Mouse (Mus musculus): ENCODE results near the gene Plac9a.
"Not testable (repeated sequence)": the region's sequence is repeated elsewhere in the genome, so short reads cannot be mapped to it uniquely, and the experiment has no call there.

The Plac9a gene

GRCm38 (mm10) chr14:25863721-25864120 lies 39.2 kb downstream of the Plac9a start:
- DNase-seq = no peak

DNA sequence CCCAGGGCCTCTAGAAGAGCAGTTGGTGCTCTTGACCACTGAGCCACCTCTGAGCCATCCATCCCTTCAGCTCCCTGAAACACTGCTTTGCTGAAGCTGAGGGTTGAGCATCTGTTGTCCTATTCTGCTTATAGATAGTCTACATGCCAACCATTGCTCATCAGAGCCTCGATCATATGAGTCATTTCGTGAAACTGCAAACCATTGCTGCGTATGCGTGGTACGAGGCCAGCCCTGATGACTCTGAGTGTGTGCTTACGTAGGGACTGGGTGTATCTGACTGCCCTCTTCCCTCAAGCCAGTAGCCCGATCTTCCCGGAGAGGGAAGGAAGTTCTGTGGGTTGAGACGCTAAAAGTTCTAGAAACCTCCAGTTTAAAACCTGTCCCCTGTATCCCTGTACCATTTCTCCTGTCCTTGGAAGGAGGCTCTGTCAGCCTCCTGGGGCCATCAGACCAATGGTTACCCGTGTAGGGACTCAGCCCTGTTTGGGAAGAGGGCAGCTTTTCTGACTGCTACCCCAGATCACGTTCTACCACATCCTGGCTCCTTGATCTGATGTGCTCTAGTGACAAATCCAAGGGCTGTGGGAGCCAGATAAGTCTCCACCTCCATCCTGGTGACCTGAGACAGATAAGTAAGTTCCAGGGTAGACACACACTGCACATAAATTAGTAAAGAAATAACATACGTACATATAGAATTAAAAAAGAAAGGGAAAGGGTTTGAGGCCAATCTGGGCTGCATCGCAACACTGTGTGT lies 40.9 kb downstream of the Plac9a start:
- DNase-seq = no peak

- DNase-seq = no peak
Observed at GRCm38 (mm10) chr14:25857940-25858339, 45.0 kb downstream of the Plac9a start.

- no peak for DNase-seq
Observed at GRCm38 (mm10) chr14:25857168-25857621, 45.7 kb downstream of the Plac9a start.

- peak; percentile 92 for DNase-seq
Observed at GRCm38 (mm10) chr14:25855241-25855885, 47.5 kb downstream of the Plac9a start.

DNA sequence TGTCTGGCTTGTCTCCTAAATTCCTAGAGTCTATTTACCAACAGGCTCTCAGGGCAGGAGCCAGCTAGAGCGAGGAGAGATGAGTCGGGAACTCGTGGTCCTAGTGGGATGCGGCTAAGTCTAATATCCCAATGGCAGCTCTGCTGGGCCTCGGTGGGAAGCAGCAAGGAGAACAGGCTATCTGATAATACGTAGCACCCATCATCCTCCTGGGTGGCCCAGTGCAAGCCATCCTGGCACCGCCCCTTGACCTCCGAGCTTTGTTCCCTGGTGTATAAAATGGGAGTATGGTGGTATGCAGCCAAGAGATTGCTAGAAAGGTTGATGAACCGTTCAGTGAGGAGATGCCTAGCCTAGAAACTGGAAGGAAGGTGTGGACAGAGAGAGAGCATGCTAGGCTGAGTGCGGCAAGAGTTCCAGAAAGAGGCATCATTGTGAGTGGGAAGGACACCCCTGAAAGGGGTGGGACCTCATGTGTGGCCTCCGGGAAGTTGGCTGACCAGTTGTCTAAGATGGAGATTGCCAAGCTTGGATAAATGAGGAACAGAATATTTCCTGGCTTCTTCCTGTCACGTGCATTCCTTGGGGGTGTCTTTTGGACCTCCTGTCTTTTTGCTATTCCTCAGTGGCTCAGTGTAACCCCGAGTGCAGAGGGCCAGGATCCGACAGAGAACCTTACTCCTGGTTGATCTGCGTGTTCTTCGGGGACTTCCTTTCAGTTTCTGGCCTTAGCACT lies 49.0 kb downstream of the Plac9a start:
- DNase-seq = peak; percentile 97

GRCm38 (mm10) chr14:25853295-25853694 lies 49.6 kb downstream of the Plac9a start:
- peak; percentile 81 for DNase-seq

GRCm38 (mm10) chr14:25852121-25852561 lies 50.8 kb downstream of the Plac9a start:
- peak; percentile 92 for DNase-seq

DNA sequence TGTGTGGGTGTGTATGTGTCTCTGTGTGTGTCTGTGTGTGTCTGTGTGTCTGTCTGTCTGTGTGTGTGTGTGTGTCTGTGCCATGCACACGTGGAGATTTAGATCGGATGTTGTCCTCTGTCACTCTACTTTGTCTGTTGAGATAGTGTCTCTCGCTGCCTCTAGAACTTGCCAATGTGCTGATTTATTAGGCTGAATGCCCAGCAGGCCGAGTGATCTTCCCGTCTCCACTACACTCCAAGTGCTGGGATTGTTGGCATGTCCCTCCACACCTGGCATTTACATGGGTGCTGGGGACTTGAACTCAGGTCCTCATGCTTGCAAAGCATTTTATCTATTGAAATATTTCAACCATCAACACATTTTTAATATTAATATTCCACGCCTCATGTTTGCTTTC lies 51.7 kb downstream of the Plac9a start:
- peak; percentile 91 for DNase-seq

GRCm38 (mm10) chr14:25850433-25850832 lies 52.5 kb downstream of the Plac9a start:
- DNase-seq = no peak

DNA sequence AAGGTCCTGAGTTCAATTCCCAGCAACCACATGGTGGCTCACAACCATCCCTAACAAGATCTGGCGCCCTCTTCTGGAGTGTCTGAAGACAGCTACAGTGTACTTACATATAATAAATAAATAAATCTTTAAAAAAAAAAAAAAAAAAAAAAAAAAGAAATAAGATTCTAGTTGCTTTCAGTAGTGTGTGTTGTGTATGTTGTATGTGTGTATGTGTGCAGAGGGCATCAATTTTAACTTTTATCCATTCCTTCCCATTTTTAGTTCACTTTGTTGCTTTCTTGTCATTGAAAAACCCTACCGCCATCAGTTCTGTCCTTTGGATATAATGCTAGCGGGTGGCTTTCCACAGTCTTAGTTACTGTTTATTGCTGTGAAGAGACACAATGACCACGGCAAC lies 54.2 kb downstream of the Plac9a start:
- not testable (repeated sequence) for DNase-seq

DNA sequence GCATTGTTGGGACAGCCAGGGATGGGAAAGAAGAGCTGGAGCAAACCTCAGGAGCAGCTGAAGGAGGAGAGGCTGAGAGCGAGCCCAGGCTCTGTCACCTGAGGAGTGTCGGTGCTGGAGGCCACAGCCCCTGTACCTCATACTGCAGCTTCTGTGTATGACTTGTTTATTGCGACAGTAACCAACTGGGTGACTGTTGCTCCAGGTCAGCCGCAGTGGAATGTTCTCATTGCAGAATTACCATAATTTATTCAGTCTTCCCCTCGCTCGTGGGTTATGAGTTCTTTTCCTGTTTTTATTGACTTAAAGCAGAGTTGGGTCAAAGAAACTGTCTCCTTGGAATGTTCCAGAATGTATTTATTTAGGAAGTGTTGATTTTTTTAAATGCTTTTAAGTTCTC lies 54.7 kb downstream of the Plac9a start:
- DNase-seq = no peak

DNA sequence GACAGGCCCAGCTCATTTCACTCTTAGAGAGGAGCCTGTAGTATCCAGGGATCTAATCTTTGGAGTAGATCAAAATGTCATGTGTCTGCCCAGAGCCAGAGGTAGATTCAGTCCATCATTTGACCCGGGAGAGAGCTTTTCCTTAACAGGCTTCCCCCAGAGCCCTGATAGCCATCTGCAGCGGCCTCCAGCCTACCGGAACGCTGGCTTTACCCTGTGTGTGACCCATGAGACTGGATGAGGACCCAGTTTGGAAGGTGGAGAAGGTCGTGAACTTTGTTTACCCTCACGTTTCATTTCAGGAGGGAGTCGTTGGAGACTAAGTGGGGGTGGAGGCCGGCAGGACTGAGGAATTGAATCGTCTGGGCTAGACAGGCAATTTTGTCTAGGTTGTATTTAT lies 55.2 kb downstream of the Plac9a start:
- DNase-seq = peak; percentile 89

GRCm38 (mm10) chr14:25846516-25846915 lies 56.4 kb downstream of the Plac9a start:
- peak; percentile 88 for DNase-seq

GRCm38 (mm10) chr14:25845832-25846383 lies 57.0 kb downstream of the Plac9a start:
- peak; percentile 68 for DNase-seq

DNA sequence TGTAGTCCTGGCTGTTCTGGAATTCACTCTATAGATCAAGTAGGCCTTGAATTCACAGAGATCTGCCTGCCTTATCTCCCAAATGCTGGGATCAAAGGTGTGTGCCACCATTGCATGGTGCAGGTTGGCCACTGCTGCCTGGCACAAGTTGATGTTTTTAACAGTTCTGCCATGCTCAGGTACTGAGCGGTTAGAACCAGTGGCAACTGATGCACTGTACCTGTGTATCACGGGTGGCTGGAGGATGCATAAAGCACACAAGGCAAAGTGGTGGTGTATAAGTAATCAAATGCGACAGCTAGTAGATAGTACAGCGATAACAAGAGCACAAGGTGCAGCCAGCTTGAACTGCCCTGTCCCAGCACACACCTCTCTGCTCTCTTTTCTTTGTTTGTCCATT lies 58.5 kb downstream of the Plac9a start:
- peak; percentile 81 for DNase-seq

DNA sequence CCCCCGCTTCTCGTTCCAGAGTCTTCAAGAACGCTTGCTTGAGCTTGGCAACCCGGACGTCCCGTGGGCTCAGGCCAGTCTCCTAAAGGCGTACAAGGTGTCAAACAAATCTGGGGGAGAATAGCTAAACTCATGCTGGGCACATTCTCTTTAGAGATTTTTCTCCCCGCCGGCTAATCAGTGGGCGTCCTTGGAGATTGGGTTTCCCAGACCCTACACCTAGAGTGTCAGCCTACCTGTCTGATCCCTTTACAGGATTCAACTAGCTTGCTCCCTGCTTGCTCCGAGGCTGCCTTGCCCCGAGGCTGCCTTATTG lies 60.3 kb downstream of the Plac9a start:
- no peak for DNase-seq

- DNase-seq = peak; percentile 99
Observed at GRCm38 (mm10) chr14:25841991-25842687, 60.8 kb downstream of the Plac9a start, which contains the start of gene Anxa11. Gene Anxa11 (plus strand): TSS chr14:25842156.

DNA sequence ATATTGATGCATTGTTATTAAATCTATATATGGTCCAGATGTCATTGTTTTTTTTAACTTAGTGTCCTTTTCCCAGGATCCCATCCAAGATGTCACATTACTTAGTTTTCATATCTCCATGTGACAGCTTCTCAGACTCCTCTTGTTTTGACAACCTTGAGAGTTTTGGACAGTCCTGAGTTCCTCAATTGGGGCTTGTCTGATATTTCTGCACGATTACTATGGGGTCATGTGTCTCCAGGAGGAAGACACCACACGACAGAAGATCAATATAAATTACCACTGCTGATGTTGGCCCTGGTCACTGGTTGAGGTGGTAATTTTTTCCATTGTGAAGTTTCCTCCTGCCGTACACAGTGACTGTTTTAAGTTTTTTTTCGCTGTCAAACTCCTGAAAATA lies 61.3 kb downstream of the Plac9a start:
- no peak for DNase-seq

- DNase-seq = no peak
Observed at GRCm38 (mm10) chr14:25840961-25841360, 61.9 kb downstream of the Plac9a start.

GRCm38 (mm10) chr14:25839791-25840190 lies 63.1 kb downstream of the Plac9a start:
- no peak for DNase-seq

- DNase-seq = no peak
Observed at GRCm38 (mm10) chr14:25838411-25838810, 64.5 kb downstream of the Plac9a start.
